21 mouse cellular contexts compared by ENCODE assay signal in the genomic region with DNA sequence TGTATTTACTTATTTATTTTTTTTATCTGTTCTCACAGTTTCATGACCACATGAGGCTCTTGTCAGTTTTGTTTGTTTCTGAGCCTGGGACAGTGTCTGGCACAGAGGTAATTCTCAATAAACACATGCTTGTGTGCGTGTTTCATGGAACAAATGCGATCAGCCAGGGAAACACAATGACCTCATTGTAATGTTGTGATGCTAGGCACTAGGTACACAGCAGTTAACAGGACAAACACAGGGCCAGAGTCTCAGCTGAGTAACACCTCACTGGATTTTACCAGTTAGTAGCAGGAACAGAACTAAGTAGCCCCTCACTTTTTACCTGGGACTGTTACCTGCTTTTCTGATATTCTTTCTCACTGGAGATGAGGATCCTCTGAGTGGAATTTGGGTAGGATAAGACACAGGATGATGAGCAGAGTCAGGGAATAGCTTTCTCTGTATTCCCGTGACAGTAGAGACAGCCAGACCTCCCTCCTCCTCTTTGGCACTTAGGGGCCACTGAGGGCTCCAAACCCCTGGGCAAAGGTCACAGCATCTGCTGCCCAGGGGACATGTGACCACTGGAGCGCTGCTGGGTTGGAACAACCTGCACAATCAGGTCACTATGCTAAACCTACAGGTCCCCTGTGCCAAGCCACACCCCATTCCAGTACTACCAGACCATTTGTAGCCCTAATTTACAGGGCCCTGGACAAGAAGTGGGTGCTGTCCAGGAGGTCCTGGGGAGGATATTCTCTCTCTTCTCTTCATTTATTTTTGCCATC. TPM values are rescaled to one million over a fixed set of nuclear protein-coding genes. Genes with fewer than 3 reads are reported as not detected.
A peak's percentile ranks its signal among the peaks of the same experiment; 100 is the strongest.
DNase-seq lines count a peak whose midpoint lies in the region; ATAC-seq and TF ChIP-seq lines count a peak whose summit lies in the region.
"Had no signal": no experiment of that assay in that cellular context is flagged by ENCODE, and none has a peak within 500 bp of the region (broad histone marks: within the 10 kb centered on the region; RNA-seq: fewer than 3 reads in every experiment).

No protein-coding gene starts in this region.

- no peak overlapping the region for H3K4me2 ChIP-seq in stomach, postnatal 0 days (replicated peaks; ENCODE audit: low read depth)
- H3K4me2 ChIP-seq: embryonic facial prominence, embryonic 12.5 days; forebrain, embryonic 15.5 days had no signal

- TF ChIP-seq EP300 in stomach, postnatal 0 days (optimal IDR thresholded peaks at IDR 0.05), result no peak

- H3K27ac ChIP-seq in stomach, postnatal 0 days (replicated peaks), result no peak overlapping the region
- H3K27ac ChIP-seq: embryonic facial prominence, embryonic 12.5 days; forebrain, embryonic 15.5 days; heart, embryonic 10.5 days had no signal

- no peaks in the 10 kb centered on the region for H3K9me3 ChIP-seq in stomach, postnatal 0 days (ENCODE audit: control insufficient read depth, low read length)
- H3K9me3 ChIP-seq: embryonic facial prominence, embryonic 12.5 days; forebrain, embryonic 15.5 days; heart, embryonic 10.5 days had no signal

- WGBS in stomach, postnatal 0 days, result 66% methylated on average over 4 of the region's 4 CpGs

- H3K4me1 ChIP-seq in stomach, postnatal 0 days (replicated peaks; ENCODE audit: control insufficient read depth, insufficient read depth), result no peaks in the 10 kb centered on the region
- H3K4me1 ChIP-seq: embryonic facial prominence, embryonic 12.5 days; forebrain, embryonic 15.5 days; heart, embryonic 10.5 days had no signal

- H3K4me3 ChIP-seq in stomach, postnatal 0 days (ENCODE audit: low read depth, low read length), result no peak overlapping the region
- H3K4me3 ChIP-seq: embryonic facial prominence, embryonic 12.5 days; forebrain, embryonic 15.5 days; heart, embryonic 10.5 days had no signal

- H3K36me3 ChIP-seq in stomach, postnatal 0 days (ENCODE audit: control insufficient read depth, insufficient read depth, low read length), result no peaks in the 10 kb centered on the region
- H3K36me3 ChIP-seq: embryonic facial prominence, embryonic 12.5 days; forebrain, embryonic 15.5 days; heart, embryonic 10.5 days had no signal

- ATAC-seq in stomach, postnatal 0 days (ENCODE audit: low FRiP score, low TSS enrichment), result peak; percentile 62
- ATAC-seq: forebrain, embryonic 15.5 days had no signal

- TF ChIP-seq CTCF in stomach, postnatal 0 days (IDR thresholded peaks at IDR 0.05; ENCODE audit: low read depth), result no peak

- H3K9ac ChIP-seq in stomach, postnatal 0 days (ENCODE audit: low read length), result no peak overlapping the region
- H3K9ac ChIP-seq: embryonic facial prominence, embryonic 12.5 days; forebrain, embryonic 15.5 days had no signal

- peak; percentile 88 for DNase-seq in kidney, adult 11 months
- no peak for DNase-seq in kidney, postnatal 4 days
- peak; percentile 86 to 89 for DNase-seq in kidney, adult 8-10 months
- DNase-seq in kidney, postnatal 10 days, result peak; percentile 63
- no peak for DNase-seq in stomach, postnatal 0 days (ENCODE audit: low spot score)
- no peak for DNase-seq in right cerebral cortex, postnatal 4 days
- no peak for DNase-seq in thymus, postnatal 4 days
- DNase-seq: adrenal gland, postnatal 10 days; cerebellum, adult 11 months; cerebellum, adult 8-10 months; cerebellum, postnatal 14 days; embryo, embryonic 11 days; gastrocnemius, postnatal 36 days; heart, adult 11 months; heart, postnatal 10 days; heart, postnatal 4 days had no signal

- H3K27me3 ChIP-seq in stomach, postnatal 0 days (ENCODE audit: control insufficient read depth, insufficient read depth, low read length), result no peaks in the 10 kb centered on the region
- H3K27me3 ChIP-seq: embryonic facial prominence, embryonic 12.5 days; forebrain, embryonic 15.5 days had no signal

RNA-seq across cellular contexts. Expression of a gene that starts 11.8 kb away (rescaled TPM):
- 0.08 and 0.15 TPM in 2 replicates for polyA plus RNA-seq in stomach, postnatal 0 days (2015; fragmentation: Nextera tagmentation; extraction: Ambion mirVana)
- polyA plus RNA-seq: C2C12; heart, embryonic 14.5 days had no signal

Comparison
In these comparisons a context has a peak if more than half of its experiments do, and no peak if none do; other contexts are left out.
1. DNase-seq: peak in kidney, adult 11 months (single experiment), kidney, adult 8-10 months (2 of 2) and kidney, postnatal 10 days (single experiment); none in kidney, postnatal 4 days (0 of 2), stomach, postnatal 0 days (single experiment), right cerebral cortex, postnatal 4 days (single experiment) and thymus, postnatal 4 days (single experiment).